Mouse (Mus musculus) limb, embryonic 13.5 days (tissue): Measurements from ENCODE around the gene Esp8. TPM values are rescaled to one million over a fixed set of nuclear protein-coding genes. Genes with fewer than 3 reads are reported as not detected.
"Not testable (repeated sequence)": the region's sequence is repeated elsewhere in the genome, so short reads cannot be mapped to it uniquely, and the experiment has no call there.

Experiments
- ATAC-seq: fragments of 200-750 bp; cut with Nextera tagmentation; 2 replicates; pipeline ENCODE4 v1.8.0; 2017; ENCODE audit warnings: low read depth, moderate number of reproducible peaks, moderate TSS enrichment; ENCODE audit not compliant: low FRiP score
- H3K27ac ChIP-seq: fragments of 300-500 bp; sonication (generic); 2 replicates; pipeline ENCODE4 v1.5.1; 2015; ENCODE audit warnings: inconsistent platforms, mild to moderate bottlenecking, moderate library complexity
- H3K27me3 ChIP-seq: fragments of 300-500 bp; sonication (generic); 2 replicates; pipeline ENCODE4 v1.6.1; 2015; ENCODE audit warnings: mild to moderate bottlenecking, inconsistent platforms
- H3K36me3 ChIP-seq: fragments of 300-500 bp; sonication (generic); 2 replicates; pipeline ENCODE4 v1.6.1; 2015; ENCODE audit warnings: inconsistent platforms, mild to moderate bottlenecking, moderate library complexity
- H3K4me1 ChIP-seq: fragments of 300-500 bp; sonication (generic); 2 replicates; pipeline ENCODE4 v1.6.1; 2015; ENCODE audit warnings: inconsistent platforms
- H3K4me2 ChIP-seq: fragments of 300-500 bp; sonication (generic); replicated peaks from 2 replicates; pipeline ENCODE4 v1.6.1; 2015; ENCODE audit warnings: inconsistent platforms, mild to moderate bottlenecking, moderate library complexity
- H3K4me3 ChIP-seq: fragments of 300-500 bp; sonication (generic); 2 replicates; pipeline ENCODE4 v1.5.1; 2015; ENCODE audit warnings: moderate library complexity, mild to moderate bottlenecking, inconsistent platforms
- H3K9ac ChIP-seq: fragments of 300-500 bp; sonication (generic); 2 replicates; pipeline ENCODE4 v1.6.1; 2015; ENCODE audit warnings: mild to moderate bottlenecking, inconsistent platforms
- H3K9me3 ChIP-seq: fragments of 300-500 bp; sonication (generic); 2 replicates; pipeline ENCODE4 v1.6.1; 2016; ENCODE audit warnings: inconsistent platforms
- WGBS: fragments of 180-500 bp; shearing (Covaris S2); methylation state at CpG from one replicate; pipeline ENCODE4 v1.1.7; 2015; 5-methylcytosine and 5-hydroxymethylcytosine counted together
- polyA plus RNA-seq: library from polyadenylated mRNA; unstranded; fragments of >200 nt; fragmentation: Nextera tagmentation; extraction: Ambion mirVana; gene quantifications from 2 replicates; pipeline ENCODE4 v1.2.1, GENCODE M21; 2015

The Esp8 gene
- polyA plus RNA-seq = not detected in 2 replicates

GRCm38 (mm10) chr17:40519818-40520217 is at the start of gene Esp8:
TSS of gene Esp8 (plus strand) at chr17:40520022.
- no peaks in the 10 kb centered on the region for H3K9me3 ChIP-seq
- 53% methylated on average over 3 of the region's 3 CpGs for WGBS

GRCm38 (mm10) chr17:40483566-40483965 is 36.3 kb upstream of the Esp8 start:
- not testable (repeated sequence) for H3K4me1 ChIP-seq, H3K4me2 ChIP-seq, H3K36me3 ChIP-seq, H3K27me3 ChIP-seq, H3K9ac ChIP-seq, ATAC-seq, H3K9me3 ChIP-seq, H3K4me3 ChIP-seq, H3K27ac ChIP-seq
- WGBS = 73% methylated on average over 10 of the region's 10 CpGs

More at GRCm38 (mm10) chr17:40519818-40520217, at the start of gene Esp8:
- Histone ChIP-seq H3K27me3 (no peaks in the 10 kb centered on the region), H3K4me3 (no peak within 1 kb of the TSS), H3K9ac (no peak within 1 kb of the TSS), H3K4me1 (no peaks in the 10 kb centered on the region), H3K4me2 (no peak within 1 kb of the TSS), H3K27ac (no peak within 1 kb of the TSS), H3K36me3 (no peaks in the 10 kb centered on the region)
- ATAC-seq = no peak

GRCm38 (mm10) chr17:40495468-40496185 is 24.2 kb upstream of the Esp8 start:
- not testable (repeated sequence) for ATAC-seq
- WGBS = 88% methylated on average over 4 of the region's 4 CpGs

GRCm38 (mm10) chr17:40529813-40530212 is 10.0 kb downstream of the Esp8 start:
- no peak for ATAC-seq
- WGBS = 79% methylated on average over 3 of the region's 3 CpGs
- Histone ChIP-seq H3K4me2 (no peak overlapping the region), H3K4me3 (no peak overlapping the region), H3K4me1 (no peaks in the 10 kb centered on the region), H3K27me3 (no peaks in the 10 kb centered on the region), H3K9ac (no peak overlapping the region), H3K36me3 (no peaks in the 10 kb centered on the region), H3K27ac (no peak overlapping the region), H3K9me3 (no peaks in the 10 kb centered on the region)

More at GRCm38 (mm10) chr17:40495468-40496185, 24.2 kb upstream of the Esp8 start:
- not testable (repeated sequence) for H3K36me3 ChIP-seq, H3K27me3 ChIP-seq, H3K9me3 ChIP-seq, H3K4me1 ChIP-seq, H3K4me2 ChIP-seq, H3K27ac ChIP-seq, H3K4me3 ChIP-seq, H3K9ac ChIP-seq

GRCm38 (mm10) chr17:40531147-40531546 is 11.3 kb downstream of the Esp8 start:
- Histone ChIP-seq H3K4me1 (no peaks in the 10 kb centered on the region), H3K9ac (no peak overlapping the region), H3K4me3 (no peak overlapping the region), H3K4me2 (no peak overlapping the region), H3K9me3 (no peaks in the 10 kb centered on the region), H3K27ac (no peak overlapping the region), H3K36me3 (no peaks in the 10 kb centered on the region), H3K27me3 (no peaks in the 10 kb centered on the region)
- 67% methylated on average over 1 of the region's 1 CpGs for WGBS
- ATAC-seq = no peak

GRCm38 (mm10) chr17:40547005-40547404 is 27.2 kb downstream of the Esp8 start:
- H3K4me3 ChIP-seq, H3K4me2 ChIP-seq, H3K27ac ChIP-seq, H3K9ac ChIP-seq, H3K36me3 ChIP-seq, H3K27me3 ChIP-seq, ATAC-seq, H3K4me1 ChIP-seq, H3K9me3 ChIP-seq: not testable (repeated sequence)
- WGBS = 65% methylated on average over 5 of the region's 5 CpGs

GRCm38 (mm10) chr17:40553470-40553869 is 33.6 kb downstream of the Esp8 start:
- no peak overlapping the region for H3K27ac ChIP-seq
- H3K4me1 ChIP-seq = peaks cover 9% of the 10 kb centered on the region; the same call in 1 of the 2 replicates
- H3K4me2 ChIP-seq = no peak overlapping the region
- WGBS = 45% methylated on average over 1 of the region's 1 CpGs
- no peaks in the 10 kb centered on the region for H3K36me3 ChIP-seq
- no peaks in the 10 kb centered on the region for H3K9me3 ChIP-seq
- no peak overlapping the region for H3K9ac ChIP-seq
- ATAC-seq = peak; percentile 81
- H3K4me3 ChIP-seq = no peak overlapping the region
- no peaks in the 10 kb centered on the region for H3K27me3 ChIP-seq

GRCm38 (mm10) chr17:40561207-40561606 is 41.4 kb downstream of the Esp8 start, which contains the start of gene Esp6:
TSS of gene Esp6 (plus strand) at chr17:40561507.
- Histone ChIP-seq H3K9ac (no peak within 1 kb of the TSS), H3K36me3 (no peaks in the 10 kb centered on the region), H3K27me3 (no peaks in the 10 kb centered on the region), H3K4me2 (no peak within 1 kb of the TSS), H3K4me3 (no peak within 1 kb of the TSS), H3K27ac (no peak within 1 kb of the TSS), H3K4me1 (no peaks in the 10 kb centered on the region), H3K9me3 (no peaks in the 10 kb centered on the region)
- 75% methylated on average over 5 of the region's 5 CpGs for WGBS
- no peak for ATAC-seq

Other genes starting within 250 kb of the Esp8 start
- gene Crisp1, start 200.8 kb upstream of the Esp8 start, polyA plus RNA-seq = not detected in 2 replicates
- gene Esp6, start 41.5 kb downstream of the Esp8 start, polyA plus RNA-seq = not detected in 2 replicates
- not detected in 2 replicates for gene Esp4, start 78.6 kb downstream of the Esp8 start, polyA plus RNA-seq
- not detected in 2 replicates for gene Esp3, start 112.1 kb downstream of the Esp8 start, polyA plus RNA-seq
- not detected in 2 replicates for gene Esp1, start 207.1 kb downstream of the Esp8 start, polyA plus RNA-seq